Mouse (Mus musculus) olfactory bulb, adult 2 months (tissue): ENCODE data around the gene Ampd2.

Experiments used
- CTCF ChIP-seq: fragments of 200-500 bp; IDR thresholded peaks from 2 replicates; pipeline ENCODE4 v1.5.1; 2012; ENCODE audit warnings: low read depth, mild to moderate bottlenecking, low read length, moderate library complexity; ENCODE audit not compliant: insufficient read depth
- POLR2A ChIP-seq: fragments of 200-500 bp; IDR thresholded peaks from 2 replicates; pipeline ENCODE4 v1.6.1; 2012; ENCODE audit warnings: mild to moderate bottlenecking, low read depth, low read length, moderate library complexity; ENCODE audit not compliant: insufficient read depth

DNA sequence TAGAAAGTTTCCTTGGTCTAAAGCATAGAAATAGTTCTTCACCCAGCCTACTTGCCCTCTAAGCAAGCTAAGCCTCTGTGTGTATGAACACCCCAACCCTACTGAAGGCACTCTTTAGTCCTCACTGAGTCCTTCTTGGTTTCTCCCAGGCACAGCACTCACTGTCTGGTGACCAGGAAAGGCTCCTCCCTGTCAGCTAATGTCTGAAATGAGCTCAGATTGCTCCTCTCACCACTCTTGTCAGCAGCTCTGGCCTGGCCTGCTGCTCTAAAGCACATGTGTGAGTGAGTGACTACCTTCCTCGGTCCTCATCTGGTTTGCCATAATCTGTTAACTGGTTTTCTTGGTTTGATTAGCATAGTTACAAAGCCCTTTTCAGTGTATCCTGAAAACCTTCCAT is 45.4 kb upstream of the Ampd2 start:
- TF ChIP-seq CTCF (no peak), POLR2A (no peak)
